Mouse (Mus musculus) retina, embryonic 14.5 days (tissue): ENCODE data around the gene Cys1.
A peak's percentile ranks its signal among the peaks of the same experiment; 100 is the strongest.

Experiments used
- DNase-seq: peaks from one replicate; pipeline ENCODE4 v3.0.0-alpha.2; 2015; ENCODE audit warnings: low spot score

The Cys1 gene

GRCm38 (mm10) chr12:24697484-24698204 is 16.0 kb upstream of the Cys1 start:
- DNase-seq = peak; percentile 33

GRCm38 (mm10) chr12:24696500-24697483 is 15.2 kb upstream of the Cys1 start:
- DNase-seq = peak; percentile 95

GRCm38 (mm10) chr12:24690351-24690750 is 8.7 kb upstream of the Cys1 start:
- DNase-seq = no peak

DNA sequence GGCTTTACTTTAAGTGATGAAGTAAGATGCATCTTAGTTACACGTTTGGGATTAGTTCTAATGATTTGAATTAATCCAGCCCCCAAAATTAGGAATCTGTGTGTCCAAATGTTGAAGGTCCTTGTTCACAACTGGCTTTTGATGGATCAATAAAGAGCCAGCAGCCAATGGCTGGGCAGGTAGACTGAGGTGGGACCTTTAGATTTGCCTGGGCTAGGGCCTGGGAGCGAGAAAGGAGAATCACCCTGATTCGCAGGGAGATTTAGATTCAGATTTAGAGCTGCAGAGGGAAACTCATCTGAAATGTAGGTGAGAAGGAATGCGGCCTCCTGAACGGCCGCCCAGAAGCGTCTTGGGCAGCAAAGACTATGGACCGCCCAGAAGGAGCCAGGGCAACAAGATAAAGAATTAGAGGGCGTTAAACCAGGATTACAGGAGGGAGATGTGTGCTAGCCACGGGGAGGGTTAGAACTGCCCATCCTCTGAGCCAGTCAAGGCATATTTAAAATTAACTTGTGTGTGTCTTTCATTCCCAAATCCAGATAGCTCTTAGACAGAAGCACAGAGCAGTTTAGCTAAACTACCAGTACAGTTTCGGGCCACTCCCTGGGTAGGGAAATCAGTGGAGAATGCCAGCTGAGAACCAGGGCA is 5.2 kb upstream of the Cys1 start:
- no peak for DNase-seq

- no peak for DNase-seq
Measured at GRCm38 (mm10) chr12:24686038-24686695, 4.6 kb upstream of the Cys1 start.

DNA sequence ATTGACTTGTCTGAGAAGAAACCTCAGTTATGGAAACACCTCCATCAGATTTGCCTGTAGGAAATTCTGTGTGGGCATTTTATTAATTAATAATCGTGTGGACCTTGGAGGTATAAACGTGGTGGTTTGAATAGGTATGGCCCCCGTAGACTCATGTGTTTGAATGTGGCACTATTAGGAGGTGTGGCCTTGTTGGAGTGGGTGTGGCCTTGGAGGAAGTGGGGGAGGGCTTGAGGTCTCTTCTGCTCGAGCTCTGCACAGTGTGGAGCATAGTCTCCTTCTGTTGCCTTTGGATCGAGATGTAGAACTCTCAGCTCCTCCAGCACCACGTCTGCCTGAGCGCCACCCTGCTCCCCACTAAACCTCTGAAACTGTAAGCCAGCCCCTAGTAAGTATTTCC is 1.8 kb upstream of the Cys1 start:
- no peak for DNase-seq

GRCm38 (mm10) chr12:24682563-24682962 is 950 bp upstream of the Cys1 start:
- no peak for DNase-seq

DNA sequence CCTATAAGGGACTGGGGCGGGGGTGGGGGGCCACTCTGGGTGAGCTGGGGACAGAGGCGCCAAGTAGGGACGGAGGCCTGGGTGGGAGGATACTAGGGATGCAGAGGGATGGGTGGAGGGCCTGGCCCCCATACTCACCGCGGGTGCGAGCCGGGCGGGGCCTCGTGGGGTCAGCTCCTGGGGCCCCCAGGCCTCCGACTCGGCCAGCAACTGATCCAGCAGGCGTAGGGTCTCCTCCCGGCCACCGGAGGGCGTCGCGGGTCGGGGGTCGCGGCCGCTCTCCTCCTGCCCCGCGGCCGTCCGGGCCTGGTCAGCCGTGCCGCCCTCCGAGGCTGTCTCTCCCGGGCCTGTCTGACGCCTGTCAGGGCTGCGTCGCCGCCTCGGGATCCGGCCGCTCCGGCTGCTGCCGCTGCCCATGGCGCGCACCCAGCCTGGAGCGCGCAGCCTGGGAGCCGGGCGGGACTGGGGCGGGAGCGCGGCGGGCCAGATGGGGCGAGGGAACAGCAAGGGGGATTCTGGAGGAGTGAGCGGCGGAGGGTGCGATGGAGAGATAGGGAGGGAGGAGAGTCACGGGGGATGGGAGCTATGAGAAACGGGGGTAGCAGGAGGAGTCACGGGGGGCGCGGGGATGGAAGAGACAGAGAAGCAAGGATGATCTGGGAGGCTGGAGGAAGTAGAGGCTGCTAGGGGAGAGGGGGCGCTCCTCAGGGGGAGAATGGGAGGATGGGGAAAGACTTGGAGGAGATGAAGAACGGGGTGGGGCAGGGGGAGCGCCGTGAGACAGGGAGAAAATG is 924 bp downstream of the Cys1 start:
- DNase-seq = peak; percentile 61

GRCm38 (mm10) chr12:24680096-24680491 is 1.5 kb downstream of the Cys1 start:
- DNase-seq = no peak

- no peak for DNase-seq
Measured at GRCm38 (mm10) chr12:24662131-24662530, 19.5 kb downstream of the Cys1 start.

GRCm38 (mm10) chr12:24661100-24661499 is 20.5 kb downstream of the Cys1 start:
- DNase-seq = no peak

GRCm38 (mm10) chr12:24659923-24660322 is 21.7 kb downstream of the Cys1 start:
- no peak for DNase-seq

DNA sequence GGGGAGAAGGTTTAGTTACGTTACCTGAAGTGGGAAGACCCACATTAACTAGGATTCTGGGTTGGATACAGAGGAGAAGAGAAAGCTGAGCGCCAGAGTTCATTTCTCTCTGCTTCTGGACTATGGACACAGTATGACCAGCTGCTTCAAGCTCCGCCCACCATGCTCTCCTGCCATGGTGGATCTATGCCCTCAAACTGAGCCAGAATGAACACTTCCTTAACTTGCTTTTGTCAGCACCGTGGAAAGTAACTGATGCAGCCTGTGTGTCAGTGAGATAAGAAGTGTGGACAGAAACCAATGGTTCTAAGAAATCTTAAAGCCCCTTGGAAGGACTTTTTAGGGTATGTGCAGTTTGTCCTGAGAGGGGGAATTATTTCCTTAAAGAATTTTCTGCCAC is 22.6 kb downstream of the Cys1 start:
- DNase-seq = no peak

DNA sequence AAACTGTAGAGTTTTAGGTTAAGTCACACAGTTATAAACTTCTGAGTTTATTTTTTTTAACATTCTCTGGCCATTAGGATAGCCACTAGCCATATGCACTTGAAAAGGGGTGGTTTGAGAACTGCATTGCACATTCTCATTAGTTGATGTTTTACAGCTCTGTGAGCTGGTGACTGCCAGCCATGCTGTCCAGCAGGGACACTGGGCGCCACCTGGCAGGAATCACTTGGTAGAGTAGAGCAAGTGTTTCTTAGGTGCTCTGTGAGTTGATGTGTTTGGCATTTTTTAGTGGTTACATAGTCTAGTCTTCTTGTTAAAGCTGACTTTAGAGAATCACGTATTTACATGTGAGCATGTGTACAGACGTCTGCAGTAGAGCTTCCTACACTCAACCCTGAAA is 25.2 kb downstream of the Cys1 start:
- no peak for DNase-seq

- no peak for DNase-seq
Measured at GRCm38 (mm10) chr12:24654065-24654862, 27.3 kb downstream of the Cys1 start.

- peak; percentile 93 for DNase-seq
Measured at GRCm38 (mm10) chr12:24651642-24652342, 29.8 kb downstream of the Cys1 start.

- peak; percentile 98 for DNase-seq
Measured at GRCm38 (mm10) chr12:24651063-24651557, 30.5 kb downstream of the Cys1 start, which contains the start of gene Klf11. TSS of gene Klf11 (plus strand) at chr12:24651274.

GRCm38 (mm10) chr12:24650415-24651062 is 31.1 kb downstream of the Cys1 start:
- DNase-seq = no peak

DNA sequence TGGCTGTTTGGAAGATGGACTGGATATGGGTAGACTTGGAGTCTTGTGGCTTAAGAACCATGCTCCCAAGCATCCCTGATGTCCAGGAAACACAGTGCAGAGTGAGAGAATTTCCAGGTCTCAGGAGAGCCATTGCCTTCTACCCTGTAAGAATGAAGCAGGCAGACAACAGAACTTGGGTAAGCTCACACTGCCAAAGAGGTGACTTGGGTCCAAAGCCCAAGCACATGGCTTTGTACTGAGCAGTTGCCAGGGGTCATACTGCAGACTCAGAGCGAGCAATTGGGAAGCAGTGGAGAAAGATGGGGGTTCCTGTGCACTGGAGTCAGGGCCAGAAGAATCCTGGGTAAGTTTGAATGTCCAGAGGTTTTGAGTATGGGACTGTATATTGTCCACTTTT is 33.5 kb downstream of the Cys1 start:
- DNase-seq = no peak
